Mouse (Mus musculus): ENCODE measurements around the gene Rassf8. TPM values are rescaled to one million over a fixed set of nuclear protein-coding genes. Genes with fewer than 3 reads are reported as not detected.

The Rassf8 gene
- polyA plus RNA-seq, 1 experiment from 2014 or later = 10.1 TPM

GRCm38 (mm10) chr6:145830117-145830516 lies 83.6 kb downstream of the Rassf8 start:
- H3K4me1 ChIP-seq = no peaks in the 10 kb centered on the region; the same call in 1 of the 2 replicates
- no peak overlapping the region for H3K4me3 ChIP-seq
- H3K9ac ChIP-seq = no peak overlapping the region
- H3K27me3 ChIP-seq = no peaks in the 10 kb centered on the region; the same call in 1 of the 2 replicates
- H3K36me3 ChIP-seq = peaks cover 4% of the 10 kb centered on the region; the same call in 1 of the 2 replicates
- no peak for ATAC-seq (ENCODE audit: insufficient number of reproducible peaks, insufficient read depth, low FRiP score, low TSS enrichment, low read depth)
- H3K9me3 ChIP-seq = peaks cover 6% of the 10 kb centered on the region; the same call in 1 of the 2 replicates
- H3K27ac ChIP-seq = no peak overlapping the region
- no peak overlapping the region for H3K4me2 ChIP-seq
- WGBS = 17% methylated on average over 8 of the region's 8 CpGs

- no peak overlapping the region for H3K4me2 ChIP-seq
- H3K9me3 ChIP-seq = peaks cover under 1% of the 10 kb centered on the region; the same call in 1 of the 2 replicates
- no peaks in the 10 kb centered on the region; the same call in 1 of the 2 replicates for H3K4me1 ChIP-seq
- WGBS = 61% methylated on average over 9 of the region's 9 CpGs
- H3K27me3 ChIP-seq = no peaks in the 10 kb centered on the region; the same call in 1 of the 2 replicates
- H3K27ac ChIP-seq = no peak overlapping the region
- H3K4me3 ChIP-seq = no peak overlapping the region
- no peaks in the 10 kb centered on the region for H3K36me3 ChIP-seq
- H3K9ac ChIP-seq = no peak overlapping the region
- ATAC-seq (ENCODE audit: insufficient number of reproducible peaks, insufficient read depth, low FRiP score, low TSS enrichment, low read depth) = no peak
Observed at GRCm38 (mm10) chr6:145830617-145831016, 84.1 kb downstream of the Rassf8 start.

- Histone ChIP-seq H3K4me1 (no peaks in the 10 kb centered on the region; the same call in 1 of the 2 replicates), H3K4me3 (no peak overlapping the region), H3K9me3 (no peaks in the 10 kb centered on the region), H3K36me3 (no peaks in the 10 kb centered on the region), H3K27ac (no peak overlapping the region), H3K9ac (no peak overlapping the region), H3K4me2 (no peak overlapping the region), H3K27me3 (no peaks in the 10 kb centered on the region; the same call in 1 of the 2 replicates)
- no peak for ATAC-seq (ENCODE audit: insufficient number of reproducible peaks, insufficient read depth, low FRiP score, low TSS enrichment, low read depth)
- 78% methylated on average over 8 of the region's 8 CpGs for WGBS
Observed at GRCm38 (mm10) chr6:145832927-145833326, 86.4 kb downstream of the Rassf8 start.

GRCm38 (mm10) chr6:145835359-145835758 lies 88.8 kb downstream of the Rassf8 start:
- WGBS = 51% methylated on average over 6 of the region's 6 CpGs
- no peaks in the 10 kb centered on the region for H3K27me3 ChIP-seq
- no peak overlapping the region for H3K4me3 ChIP-seq
- no peak overlapping the region for H3K27ac ChIP-seq
- H3K9ac ChIP-seq = no peak overlapping the region
- H3K4me1 ChIP-seq = no peaks in the 10 kb centered on the region; the same call in 1 of the 2 replicates
- H3K36me3 ChIP-seq = no peaks in the 10 kb centered on the region
- no peak for ATAC-seq (ENCODE audit: insufficient number of reproducible peaks, insufficient read depth, low FRiP score, low TSS enrichment, low read depth)
- H3K4me2 ChIP-seq = no peak overlapping the region
- no peaks in the 10 kb centered on the region for H3K9me3 ChIP-seq

DNA sequence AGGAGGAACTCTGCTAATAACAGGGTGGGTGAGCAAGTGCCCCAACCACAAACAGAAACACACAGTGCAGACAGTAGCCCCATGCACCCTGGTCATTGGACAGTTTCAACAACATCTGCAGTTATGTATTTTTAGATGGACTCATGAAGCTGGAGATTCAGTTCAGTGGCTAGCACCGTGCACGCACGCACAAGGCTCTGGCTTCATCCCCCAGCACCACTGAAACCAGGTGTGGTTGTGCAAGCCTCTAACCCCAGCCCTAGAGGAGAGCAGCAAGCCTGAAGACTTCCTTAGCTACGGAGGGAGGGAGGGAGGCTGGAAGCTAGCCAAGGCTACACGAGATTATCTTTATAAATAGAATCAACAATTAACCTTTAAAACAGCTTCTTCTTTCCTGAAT lies 99.1 kb downstream of the Rassf8 start:
- no peak for ATAC-seq (ENCODE audit: insufficient number of reproducible peaks, insufficient read depth, low FRiP score, low TSS enrichment, low read depth)
- H3K4me3 ChIP-seq = no peak overlapping the region
- WGBS = 74% methylated on average over 5 of the region's 5 CpGs

GRCm38 (mm10) chr6:145846076-145846475 lies 99.5 kb downstream of the Rassf8 start:
- Histone ChIP-seq H3K27me3 (no peaks in the 10 kb centered on the region), H3K9me3 (no peaks in the 10 kb centered on the region), H3K4me3 (no peak overlapping the region), H3K9ac (no peak overlapping the region), H3K27ac (no peak overlapping the region), H3K36me3 (no peaks in the 10 kb centered on the region), H3K4me1 (no peaks in the 10 kb centered on the region), H3K4me2 (no peak overlapping the region)
- ATAC-seq (ENCODE audit: insufficient number of reproducible peaks, insufficient read depth, low FRiP score, low TSS enrichment, low read depth) = no peak
- 90% methylated on average over 1 of the region's 1 CpGs for WGBS

More for the DNA sequence above, 99.1 kb downstream of the Rassf8 start:
- no peaks in the 10 kb centered on the region for H3K36me3 ChIP-seq
- no peaks in the 10 kb centered on the region for H3K27me3 ChIP-seq
- H3K27ac ChIP-seq = no peak overlapping the region
- H3K4me2 ChIP-seq = no peak overlapping the region
- H3K9ac ChIP-seq = no peak overlapping the region
- H3K4me1 ChIP-seq = no peaks in the 10 kb centered on the region
- H3K9me3 ChIP-seq = no peaks in the 10 kb centered on the region

DNA sequence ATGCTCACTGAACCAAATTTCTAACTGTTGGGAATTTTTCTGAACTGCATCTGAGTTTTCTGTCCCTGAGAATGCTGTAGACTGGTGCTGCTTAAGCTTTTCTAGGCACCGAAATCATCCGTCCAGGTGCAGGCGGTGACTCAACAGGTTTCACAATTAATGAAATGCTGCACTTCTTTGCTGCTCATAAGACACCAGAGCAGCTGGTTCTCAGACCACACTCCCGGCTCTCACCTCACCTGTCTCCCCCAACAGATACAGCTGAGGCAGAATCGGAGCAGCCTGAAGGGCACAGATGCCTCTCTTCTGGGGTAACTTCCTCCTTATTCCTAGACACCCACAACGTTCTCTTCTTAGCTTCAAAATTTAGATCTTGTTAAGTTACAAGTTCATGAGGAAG lies 100.4 kb downstream of the Rassf8 start:
- Histone ChIP-seq H3K4me1 (no peaks in the 10 kb centered on the region), H3K9ac (no peak overlapping the region), H3K9me3 (no peaks in the 10 kb centered on the region), H3K27ac (no peak overlapping the region), H3K4me2 (no peak overlapping the region), H3K4me3 (no peak overlapping the region), H3K36me3 (no peaks in the 10 kb centered on the region), H3K27me3 (no peaks in the 10 kb centered on the region)
- WGBS = 74% methylated on average over 6 of the region's 6 CpGs
- no peak for ATAC-seq (ENCODE audit: insufficient number of reproducible peaks, insufficient read depth, low FRiP score, low TSS enrichment, low read depth)

- no peak overlapping the region for H3K27ac ChIP-seq
- no peak overlapping the region for H3K4me2 ChIP-seq
- 90% methylated on average over 8 of the region's 8 CpGs for WGBS
- no peaks in the 10 kb centered on the region for H3K27me3 ChIP-seq
- H3K36me3 ChIP-seq = no peaks in the 10 kb centered on the region
- H3K9me3 ChIP-seq = no peaks in the 10 kb centered on the region
- H3K4me1 ChIP-seq = no peaks in the 10 kb centered on the region
- no peak for ATAC-seq (ENCODE audit: insufficient number of reproducible peaks, insufficient read depth, low FRiP score, low TSS enrichment, low read depth)
- no peak overlapping the region for H3K4me3 ChIP-seq
- no peak overlapping the region for H3K9ac ChIP-seq
Observed at GRCm38 (mm10) chr6:145847661-145848060, 101.1 kb downstream of the Rassf8 start.

DNA sequence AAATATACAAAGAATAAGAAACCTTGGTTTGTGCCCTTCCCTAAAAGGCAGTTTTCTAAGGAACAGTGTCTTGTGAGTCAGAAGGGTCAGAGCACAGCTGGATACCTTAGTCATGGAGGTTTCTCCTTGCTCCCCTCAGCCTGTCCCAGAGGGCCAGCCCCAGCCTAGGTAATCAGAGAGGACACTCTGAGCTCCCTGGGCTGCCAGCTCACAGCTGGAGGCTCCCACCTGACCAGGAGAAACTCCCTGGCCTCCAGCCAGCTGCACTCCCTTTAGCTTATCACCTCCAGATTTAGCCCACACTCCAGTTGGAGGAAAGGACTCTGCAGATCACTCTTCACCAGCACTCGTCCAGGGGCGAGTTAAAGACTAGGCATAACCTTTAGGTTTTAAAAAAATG lies 104.2 kb downstream of the Rassf8 start:
- no peaks in the 10 kb centered on the region for H3K27me3 ChIP-seq
- peaks cover 8% of the 10 kb centered on the region for H3K4me1 ChIP-seq
- H3K4me2 ChIP-seq = no peak overlapping the region
- no peak overlapping the region for H3K27ac ChIP-seq
- no peak overlapping the region for H3K4me3 ChIP-seq
- ATAC-seq (ENCODE audit: insufficient number of reproducible peaks, insufficient read depth, low FRiP score, low TSS enrichment, low read depth) = no peak
- 47% methylated on average over 2 of the region's 2 CpGs for WGBS
- no peaks in the 10 kb centered on the region for H3K9me3 ChIP-seq
- no peak overlapping the region for H3K9ac ChIP-seq
- no peaks in the 10 kb centered on the region for H3K36me3 ChIP-seq

GRCm38 (mm10) chr6:145851956-145852355 lies 105.4 kb downstream of the Rassf8 start:
- 78% methylated on average over 11 of the region's 11 CpGs for WGBS
- Histone ChIP-seq H3K9ac (no peak overlapping the region), H3K27ac (no peak overlapping the region), H3K4me3 (no peak overlapping the region), H3K4me1 (peaks cover 14% of the 10 kb centered on the region), H3K9me3 (no peaks in the 10 kb centered on the region), H3K4me2 (no peak overlapping the region), H3K27me3 (no peaks in the 10 kb centered on the region), H3K36me3 (no peaks in the 10 kb centered on the region)
- no peak for ATAC-seq (ENCODE audit: insufficient number of reproducible peaks, insufficient read depth, low FRiP score, low TSS enrichment, low read depth)

DNA sequence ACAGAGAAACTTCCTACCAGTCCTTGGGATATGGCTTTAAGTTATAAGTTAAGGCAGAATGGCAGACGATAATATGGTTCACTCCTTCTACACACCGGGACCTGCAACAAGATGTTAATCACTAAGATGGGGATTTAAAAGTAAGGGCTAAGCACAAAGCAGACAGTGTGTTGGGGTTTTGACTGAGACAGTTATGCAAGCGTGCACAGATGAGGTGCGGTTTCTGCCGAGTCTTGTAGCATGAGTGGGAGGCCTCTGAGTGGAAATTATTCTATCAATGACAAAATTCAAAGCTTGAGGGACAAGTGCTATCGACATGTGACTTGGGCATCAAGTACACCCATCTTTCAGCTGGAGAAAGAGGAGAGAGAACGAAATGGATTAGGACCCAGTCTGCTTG lies 106.2 kb downstream of the Rassf8 start:
- WGBS = 91% methylated on average over 7 of the region's 7 CpGs
- no peak for ATAC-seq (ENCODE audit: insufficient number of reproducible peaks, insufficient read depth, low FRiP score, low TSS enrichment, low read depth)
- Histone ChIP-seq H3K9ac (no peak overlapping the region), H3K4me1 (peaks cover 14% of the 10 kb centered on the region), H3K27ac (no peak overlapping the region), H3K36me3 (no peaks in the 10 kb centered on the region), H3K4me2 (no peak overlapping the region), H3K27me3 (no peaks in the 10 kb centered on the region), H3K9me3 (no peaks in the 10 kb centered on the region), H3K4me3 (no peak overlapping the region)

- Histone ChIP-seq H3K27ac (no peak overlapping the region), H3K4me3 (no peak overlapping the region), H3K4me2 (no peak overlapping the region), H3K9me3 (no peaks in the 10 kb centered on the region), H3K9ac (no peak overlapping the region), H3K4me1 (peaks cover 14% of the 10 kb centered on the region), H3K27me3 (no peaks in the 10 kb centered on the region), H3K36me3 (no peaks in the 10 kb centered on the region)
- no peak for ATAC-seq (ENCODE audit: insufficient number of reproducible peaks, insufficient read depth, low FRiP score, low TSS enrichment, low read depth)
- 89% methylated on average over 10 of the region's 10 CpGs for WGBS
Observed at GRCm38 (mm10) chr6:145853356-145854079, 107.0 kb downstream of the Rassf8 start.

All from embryonic facial prominence, embryonic 13.5 days (tissue).